Comparison of ENCODE assay signal across 14 mouse cellular contexts in genomic region chr2:90956053-90956452, GRCm38 (mm10). TPM values are rescaled to one million over a fixed set of nuclear protein-coding genes. Genes with fewer than 3 reads are reported as not detected.
DNase-seq lines count a peak whose midpoint lies in the region.
"Had no signal": no experiment of that assay in that cellular context is flagged by ENCODE, and none has a peak within 500 bp of the region (broad histone marks: within the 10 kb centered on the region; RNA-seq: fewer than 3 reads in every experiment).

No protein-coding gene starts in this region.

- DNase-seq in heart, adult 11 months = peak; percentile 36
- no peak for DNase-seq in heart, postnatal 25 days (ENCODE audit: low spot score)
- peak; percentile 53 to 66 for DNase-seq in right cerebral cortex, adult 2 months (ENCODE audit: low spot score in 2 of 2)
- DNase-seq in right cerebral cortex, postnatal 25 days = no peak
- peak; percentile 55 to 80 for DNase-seq in left cerebral cortex, adult 9 months (ENCODE audit: low spot score in 2 of 2)
- no peak for DNase-seq in adipocyte (ENCODE audit: low spot score)
- DNase-seq in gastrocnemius, postnatal 14 days = no peak
- DNase-seq in kidney, postnatal 4 days = no peak
- DNase-seq: adrenal gland, postnatal 10 days; B cell, adult 2 months; cerebellum, adult 11 months; kidney, adult 11 months; layer of hippocampus, postnatal 36 days; thymus, postnatal 36 days had no signal

- intact Hi-C loops in heart, postnatal 25 days (cut with DNase I) = no loop called here
- intact Hi-C loops in gastrocnemius, postnatal 14 days (cut with DNase I; ENCODE audit: low total_unique reads) = no loop called here

RNA-seq across cellular contexts. Expression of gene Celf1, which starts 15.9 kb away (rescaled TPM):
- total RNA-seq in heart, postnatal 25 days (2021) = 10 to 100 TPM; 80.9 to 84.4 TPM
- total RNA-seq in gastrocnemius, postnatal 14 days (2021) = 10 to 100 TPM; 40.7 to 44.0 TPM

RNA-seq across cellular contexts. Expression of gene Ndufs3, which starts 51.4 kb away (rescaled TPM):
- 100 to 1,000 TPM; 854 to 889 TPM for total RNA-seq in heart, postnatal 25 days (2021)
- total RNA-seq in gastrocnemius, postnatal 14 days (2021) = 100 to 1,000 TPM; 444 to 537 TPM

RNA-seq across cellular contexts. Expression of gene Kbtbd4, which starts 51.5 kb away (rescaled TPM):
- total RNA-seq in heart, postnatal 25 days (2021) = 10 to 100 TPM; 18.0 to 22.2 TPM
- 10 to 100 TPM; 12.9 to 14.5 TPM for total RNA-seq in gastrocnemius, postnatal 14 days (2021)

Comparison
In these comparisons a context has a peak if more than half of its experiments do, and no peak if none do; other contexts are left out.
1. DNase-seq: peak in heart, adult 11 months (single experiment), right cerebral cortex, adult 2 months (2 of 2) and left cerebral cortex, adult 9 months (2 of 2); none in heart, postnatal 25 days (single experiment), right cerebral cortex, postnatal 25 days (single experiment), adipocyte (single experiment), gastrocnemius, postnatal 14 days (single experiment) and kidney, postnatal 4 days (0 of 2).